Mouse (Mus musculus) regulatory T cell (primary cell): ENCODE data around the gene Polr2h.
"Not testable (repeated sequence)": the region's sequence is repeated elsewhere in the genome, so short reads cannot be mapped to it uniquely, and the experiment has no call there.

ENCODE experiments used
- in situ Hi-C: fragments of 300-600 bp; cut with MboI, MseI; formaldehyde crosslinking; loops from one replicate; pipeline ENCODE4 v1.15.1; 2025; ENCODE audit warnings: high pct_unique_total_duplicates

The Polr2h gene

GRCm38 (mm10) chr16:20717181-20717977 is at the start of gene Polr2h, which contains the start of gene Clcn2:
Gene Polr2h, plus strand, starts transcription at chr16:20717665.
Gene Clcn2, minus strand, starts transcription at chr16:20717746.
- in situ Hi-C loops, result no loop called here

GRCm38 (mm10) chr16:20668013-20668412 is 49.5 kb upstream of the Polr2h start, which contains the start of gene Eif4g1:
Gene Eif4g1, plus strand, starts transcription at chr16:20668313.
- in situ Hi-C loops, result not testable (repeated sequence)

- in situ Hi-C loops, result loop anchor here (10.0 kb wide), 1 partner anchor 125 kb away; the partner anchor contains the start of gene Abcf3
These were observed 47.2 kb upstream of the Polr2h start for GRCm38 (mm10) chr16:20670291-20670690.

GRCm38 (mm10) chr16:20671886-20672285 is 45.6 kb upstream of the Polr2h start:
- in situ Hi-C loops, result loop anchor here (10.0 kb wide), 1 partner anchor 127 kb away; the partner anchor contains the start of gene Abcf3

GRCm38 (mm10) chr16:20672500-20672902 is 45.0 kb upstream of the Polr2h start:
- in situ Hi-C loops, result loop anchor here (10.0 kb wide), 1 partner anchor 128 kb away; the partner anchor contains the start of gene Abcf3

GRCm38 (mm10) chr16:20672965-20673705 is 44.3 kb upstream of the Polr2h start:
- in situ Hi-C loops, result loop anchor here (10.0 kb wide), 1 partner anchor 128 kb away; the partner anchor contains the start of gene Abcf3

- in situ Hi-C loops, result loop anchor here (10.0 kb wide), 1 partner anchor 129 kb away; the partner anchor contains the start of gene Abcf3
These were observed 43.7 kb upstream of the Polr2h start for GRCm38 (mm10) chr16:20673706-20674303.

- in situ Hi-C loops, result loop anchor here (10.0 to 25.0 kb wide), 2 partner anchors 130 to 1587 kb away; partner anchors contain the start of genes Abcf3 and Tra2b
These were observed 42.3 kb upstream of the Polr2h start for GRCm38 (mm10) chr16:20675213-20675612.

- in situ Hi-C loops, result loop anchor here (10.0 to 25.0 kb wide), 2 partner anchors 132 to 1586 kb away; partner anchors contain the start of genes Abcf3 and Tra2b
These were observed 40.8 kb upstream of the Polr2h start for GRCm38 (mm10) chr16:20676702-20677101.

- in situ Hi-C loops, result loop anchor here (10.0 to 25.0 kb wide), 2 partner anchors 133 to 1585 kb away; partner anchors contain the start of genes Abcf3 and Tra2b
These were observed 40.1 kb upstream of the Polr2h start for GRCm38 (mm10) chr16:20677380-20677779.

- in situ Hi-C loops, result loop anchor here (10.0 to 25.0 kb wide), 2 partner anchors 133 to 1584 kb away; partner anchors contain the start of genes Abcf3 and Tra2b
These were observed 39.3 kb upstream of the Polr2h start for GRCm38 (mm10) chr16:20677974-20678675.

GRCm38 (mm10) chr16:20690774-20691173 is 26.7 kb upstream of the Polr2h start:
- in situ Hi-C loops, result loop anchor here (25.0 kb wide), 1 partner anchor 1572 kb away; the partner anchor contains the start of gene Tra2b

GRCm38 (mm10) chr16:20691617-20692016 is 25.8 kb upstream of the Polr2h start:
- in situ Hi-C loops, result loop anchor here (25.0 kb wide), 1 partner anchor 1571 kb away; the partner anchor contains the start of gene Tra2b

GRCm38 (mm10) chr16:20692241-20692965 is 25.1 kb upstream of the Polr2h start:
- in situ Hi-C loops, result loop anchor here (25.0 kb wide), 1 partner anchor 1570 kb away; the partner anchor contains the start of gene Tra2b

GRCm38 (mm10) chr16:20693111-20693701 is 24.3 kb upstream of the Polr2h start, which contains the start of gene Fam131a:
Gene Fam131a, plus strand, starts transcription at chr16:20693241.
- in situ Hi-C loops, result loop anchor here (25.0 kb wide), 1 partner anchor 1569 kb away; the partner anchor contains the start of gene Tra2b

- in situ Hi-C loops, result loop anchor here (25.0 kb wide), 1 partner anchor 1568 kb away; the partner anchor contains the start of gene Tra2b
These were observed 22.7 kb upstream of the Polr2h start for GRCm38 (mm10) chr16:20694781-20695180.

GRCm38 (mm10) chr16:20695622-20696323 is 21.7 kb upstream of the Polr2h start:
- in situ Hi-C loops, result loop anchor here (25.0 kb wide), 1 partner anchor 1567 kb away; the partner anchor contains the start of gene Tra2b

GRCm38 (mm10) chr16:20699266-20699665 is 18.2 kb upstream of the Polr2h start:
- in situ Hi-C loops, result loop anchor here (25.0 kb wide), 1 partner anchor 1563 kb away; the partner anchor contains the start of gene Tra2b
